Mouse (Mus musculus) cerebellum, adult 2 months (tissue): Measurements from ENCODE around the gene Rnf207.

Experiments
- CTCF ChIP-seq: fragments of 200-500 bp; IDR thresholded peaks from 2 replicates; pipeline ENCODE4 v1.5.1; 2011; ENCODE audit warnings: low read depth, mild to moderate bottlenecking, control low read depth, low read length, moderate library complexity, borderline replicate concordance; ENCODE audit not compliant: insufficient read depth
- POLR2A ChIP-seq: fragments of 200-500 bp; IDR thresholded peaks from 2 replicates; pipeline ENCODE4 v1.6.1; 2011; ENCODE audit warnings: low read length, control low read depth, borderline replicate concordance; ENCODE audit not compliant: insufficient read depth

DNA sequence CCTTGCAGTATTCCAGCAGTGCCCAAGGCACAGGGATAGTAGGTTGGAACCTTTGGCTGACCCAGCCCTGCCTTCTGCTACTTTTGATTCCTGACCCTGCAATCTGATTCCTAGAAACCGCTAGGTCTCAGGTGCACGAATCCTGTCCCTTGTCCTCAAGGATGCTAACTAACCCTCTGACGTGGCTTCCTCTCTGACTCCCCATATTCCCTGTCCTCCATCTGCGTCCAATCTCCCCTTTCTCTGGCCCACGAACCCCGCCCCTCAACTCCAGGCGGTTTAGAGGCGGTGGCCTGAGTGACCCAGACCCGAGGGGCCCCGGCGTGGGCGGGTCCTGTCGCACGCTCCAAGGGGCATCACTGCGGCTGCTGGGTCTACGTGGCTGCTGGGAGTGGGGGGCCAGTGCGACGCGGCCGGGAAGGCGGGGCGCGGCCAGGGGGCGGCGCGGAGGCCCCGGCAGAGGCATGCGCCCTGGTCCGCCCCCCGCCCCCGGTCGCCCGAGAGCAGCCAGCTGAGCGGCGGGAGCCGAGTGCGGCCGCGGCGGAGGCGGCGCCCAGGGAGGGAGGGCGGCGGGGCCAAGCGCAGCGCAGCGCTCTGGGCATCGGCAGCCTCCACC, 45.1 kb downstream of the Rnf207 start, which contains the start of gene Gpr153:
- TF ChIP-seq CTCF (no peak), POLR2A (no peak)
